Mouse (Mus musculus) liver, embryonic 11.5 days (tissue): ENCODE results near the gene Nudt3. TPM values are rescaled to one million over a fixed set of nuclear protein-coding genes. Genes with fewer than 3 reads are reported as not detected.

Experiments
- ATAC-seq: fragments of 200-750 bp; cut with Nextera tagmentation; replicated peaks from 2 replicates; pipeline ENCODE4 v1.8.0; 2017; ENCODE audit warnings: moderate number of reproducible peaks, mild to moderate bottlenecking, moderate TSS enrichment, moderate library complexity; ENCODE audit not compliant: low FRiP score
- DNase-seq: peaks from one replicate; pipeline ENCODE4 v3.0.0-alpha.2; 2017; ENCODE audit warnings: low spot score
- H3K27ac ChIP-seq: fragments of 300-500 bp; sonication (generic); 2 replicates; pipeline ENCODE4 v1.5.1; 2014; ENCODE audit warnings: mild to moderate bottlenecking, low read depth, low read length, control low read depth
- H3K27me3 ChIP-seq: fragments of 300-500 bp; sonication (generic); replicated peaks from 2 replicates; pipeline ENCODE4 v1.6.1; 2014; ENCODE audit warnings: low read length, mixed read lengths; ENCODE audit not compliant: control insufficient read depth, insufficient read depth
- H3K36me3 ChIP-seq: fragments of 300-500 bp; sonication (generic); 2 replicates; pipeline ENCODE4 v1.6.1; 2014; ENCODE audit warnings: mild to moderate bottlenecking, low read length, moderate library complexity, mixed read lengths; ENCODE audit not compliant: control insufficient read depth, insufficient read depth
- H3K4me1 ChIP-seq: fragments of 300-500 bp; sonication (generic); replicated peaks from 2 replicates; pipeline ENCODE4 v1.6.1; 2014; ENCODE audit warnings: low read length, mixed read lengths; ENCODE audit not compliant: control insufficient read depth, insufficient read depth
- H3K4me2 ChIP-seq: fragments of 300-500 bp; sonication (generic); 2 replicates; pipeline ENCODE4 v1.6.1; 2014; ENCODE audit warnings: mild to moderate bottlenecking, control low read depth, moderate library complexity
- H3K4me3 ChIP-seq: fragments of 300-500 bp; sonication (generic); 2 replicates; pipeline ENCODE4 v1.5.1; 2014; ENCODE audit warnings: low read depth, low read length, control low read depth
- H3K9ac ChIP-seq: fragments of 300-500 bp; sonication (generic); 2 replicates; pipeline ENCODE4 v1.6.1; 2014; ENCODE audit warnings: low read depth, low read length, control low read depth
- H3K9me3 ChIP-seq: fragments of 300-500 bp; sonication (generic); 2 replicates; pipeline ENCODE4 v1.6.1; 2016; ENCODE audit warnings: low read length, inconsistent platforms, mixed read lengths; ENCODE audit not compliant: control insufficient read depth
- WGBS: fragments of 180-500 bp; shearing (Covaris S2); extraction: QIAGEN DNeasy Blood & Tissue Kit; methylation state at CpG from one replicate; pipeline ENCODE4 v1.1.7; 2014; 5-methylcytosine and 5-hydroxymethylcytosine counted together
- polyA plus RNA-seq: library from polyadenylated mRNA; unstranded; fragments of >200 nt; fragmentation: Nextera tagmentation; extraction: Ambion mirVana; gene quantifications from 2 replicates; pipeline ENCODE4 v1.2.1, GENCODE M21; 2014

Nudt3 gene
- polyA plus RNA-seq, 1 experiment from 2014 or later: 26.1 TPM

GRCm38 (mm10) chr17:27558845-27559244 lies 64.5 kb downstream of the Nudt3 start:
- H3K27ac ChIP-seq: peak overlapping the region; percentile 69
- H3K4me3 ChIP-seq: peak overlapping the region; percentile 90
- H3K4me2 ChIP-seq: peak overlapping the region; percentile 90
- H3K27me3 ChIP-seq: no peaks in the 10 kb centered on the region
- peak overlapping the region; percentile 98 for H3K9ac ChIP-seq
- H3K36me3 ChIP-seq: peaks cover 24% of the 10 kb centered on the region
- DNase-seq: no peak
- H3K9me3 ChIP-seq: no peaks in the 10 kb centered on the region
- H3K4me1 ChIP-seq: peaks cover 46% of the 10 kb centered on the region
- 8% methylated on average over 5 of the region's 5 CpGs for WGBS
- ATAC-seq: no peak

GRCm38 (mm10) chr17:27557927-27558661 lies 65.2 kb downstream of the Nudt3 start:
- WGBS: 2% methylated on average over 14 of the region's 14 CpGs
- no peak for ATAC-seq
- Histone ChIP-seq H3K36me3 (peaks cover 21% of the 10 kb centered on the region), H3K4me1 (peaks cover 45% of the 10 kb centered on the region), H3K4me2 (peak overlapping the region; percentile 90), H3K9me3 (no peaks in the 10 kb centered on the region), H3K4me3 (peak overlapping the region; percentile 90), H3K27ac (peak overlapping the region; percentile 100), H3K27me3 (no peaks in the 10 kb centered on the region), H3K9ac (peak overlapping the region; percentile 98)
- no peak for DNase-seq

GRCm38 (mm10) chr17:27557181-27557926 lies 65.9 kb downstream of the Nudt3 start:
- peak overlapping the region; percentile 100 for H3K27ac ChIP-seq
- peak overlapping the region; percentile 90 for H3K4me3 ChIP-seq
- H3K4me2 ChIP-seq: peak overlapping the region; percentile 90
- H3K4me1 ChIP-seq: peaks cover 52% of the 10 kb centered on the region
- under 1% methylated on average over 72 of the region's 75 CpGs for WGBS
- ATAC-seq (peak; percentile 22), DNase-seq (peak; percentile 81)
- H3K27me3 ChIP-seq: no peaks in the 10 kb centered on the region
- peaks cover 21% of the 10 kb centered on the region for H3K36me3 ChIP-seq
- H3K9ac ChIP-seq: peak overlapping the region; percentile 98
- H3K9me3 ChIP-seq: no peaks in the 10 kb centered on the region

GRCm38 (mm10) chr17:27556315-27557011 lies 66.8 kb downstream of the Nudt3 start, which contains the start of gene Hmga1:
Gene Hmga1, plus strand, starts transcription at chr17:27556497.
- Histone ChIP-seq H3K9me3 (no peaks in the 10 kb centered on the region), H3K4me1 (peaks cover 56% of the 10 kb centered on the region), H3K36me3 (peaks cover 16% of the 10 kb centered on the region), H3K27me3 (no peaks in the 10 kb centered on the region), H3K4me3 (peak within 1 kb of the TSS; percentile 90), H3K9ac (peak within 1 kb of the TSS; percentile 98), H3K27ac (peak within 1 kb of the TSS; percentile 100), H3K4me2 (peak within 1 kb of the TSS; percentile 90)
- peak; percentile 96 for DNase-seq
- under 1% methylated on average over 79 of the region's 79 CpGs for WGBS
- peak; percentile 69 for ATAC-seq

- H3K4me3 ChIP-seq: peak overlapping the region; percentile 90
- H3K27me3 ChIP-seq: no peaks in the 10 kb centered on the region
- peak; percentile 91 for DNase-seq
- 0% methylated on average over 47 of the region's 55 CpGs for WGBS
- peaks cover 8% of the 10 kb centered on the region for H3K36me3 ChIP-seq
- peak; percentile 62 for ATAC-seq
- peak overlapping the region; percentile 90 for H3K4me2 ChIP-seq
- peak overlapping the region; percentile 100 for H3K27ac ChIP-seq
- H3K4me1 ChIP-seq: peaks cover 51% of the 10 kb centered on the region
- H3K9me3 ChIP-seq: no peaks in the 10 kb centered on the region
- peak overlapping the region; percentile 98 for H3K9ac ChIP-seq
Measured at GRCm38 (mm10) chr17:27555512-27556172, 67.7 kb downstream of the Nudt3 start.

- peaks cover 46% of the 10 kb centered on the region for H3K4me1 ChIP-seq
- peak overlapping the region; percentile 90 for H3K4me2 ChIP-seq
Measured at GRCm38 (mm10) chr17:27555075-27555511, 68.2 kb downstream of the Nudt3 start.

GRCm38 (mm10) chr17:27554062-27554960 lies 69.0 kb downstream of the Nudt3 start:
- Histone ChIP-seq H3K9me3 (no peaks in the 10 kb centered on the region), H3K4me2 (peak overlapping the region; percentile 90), H3K27ac (peak overlapping the region; percentile 100), H3K36me3 (peaks cover 2% of the 10 kb centered on the region; the same call in 1 of the 2 replicates), H3K4me3 (peak overlapping the region; percentile 90), H3K27me3 (no peaks in the 10 kb centered on the region), H3K9ac (peak overlapping the region; percentile 98), H3K4me1 (peaks cover 46% of the 10 kb centered on the region)
- 35% methylated on average over 20 of the region's 20 CpGs for WGBS
- no peak for ATAC-seq
- no peak for DNase-seq

More at GRCm38 (mm10) chr17:27555075-27555511, 68.2 kb downstream of the Nudt3 start:
- Histone ChIP-seq H3K9me3 (no peaks in the 10 kb centered on the region), H3K4me3 (peak overlapping the region; percentile 90), H3K27me3 (no peaks in the 10 kb centered on the region), H3K36me3 (peaks cover 6% of the 10 kb centered on the region), H3K27ac (peak overlapping the region; percentile 100), H3K9ac (peak overlapping the region; percentile 98)
- WGBS: 1% methylated on average over 39 of the region's 39 CpGs
- DNase-seq: peak; percentile 90
- peak; percentile 49 for ATAC-seq
